Mouse (Mus musculus) thymus, adult 2 months (tissue): ENCODE results near the gene Atp11a.

ENCODE experiments used
- CTCF ChIP-seq: fragments of 200-500 bp; IDR thresholded peaks from 2 replicates; pipeline ENCODE4 v1.5.1; 2012; ENCODE audit warnings: mild to moderate bottlenecking, control low read depth, low read length, moderate library complexity, borderline replicate concordance; ENCODE audit not compliant: control insufficient read depth, poor library complexity, insufficient read depth; ENCODE audit errors: extremely low read depth
- POLR2A ChIP-seq: fragments of 200-500 bp; IDR thresholded peaks from 2 replicates; pipeline ENCODE4 v1.6.1; 2012; ENCODE audit warnings: mild to moderate bottlenecking, low read length, control low read depth, moderate library complexity; ENCODE audit not compliant: control insufficient read depth, poor library complexity, insufficient read depth; ENCODE audit errors: extremely low read depth

DNA sequence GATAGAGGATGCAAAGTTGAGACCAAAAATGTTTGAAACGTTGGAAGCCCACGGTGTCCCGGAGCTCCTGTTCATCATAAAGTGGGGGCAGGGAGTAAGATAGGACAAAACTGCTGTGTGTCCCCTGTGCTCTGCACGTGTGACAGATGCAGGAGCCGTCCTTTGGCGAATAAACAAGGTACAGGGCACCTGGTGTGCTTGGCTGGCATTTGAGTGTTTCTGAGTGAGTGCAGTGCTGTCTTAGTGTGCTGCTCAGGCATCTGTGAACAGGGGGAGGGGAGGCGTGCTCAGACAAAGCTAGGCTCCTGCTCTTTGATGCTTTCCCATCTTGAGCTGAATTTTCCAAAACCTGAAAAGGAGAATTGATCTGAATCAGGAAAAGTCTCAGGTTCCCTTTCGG lies 28.7 kb downstream of the Atp11a start:
- TF ChIP-seq POLR2A (no peak), CTCF (no peak)
